Mouse (Mus musculus) embryonic fibroblast, embryonic 13.5 days (primary cell): ENCODE measurements around the gene Vps26c.

Source experiments
- CTCF ChIP-seq: IDR thresholded peaks from 2 replicates; pipeline ENCODE4 v1.5.1; 2011; ENCODE audit warnings: mild to moderate bottlenecking, control low read depth, low read length, moderate library complexity, borderline replicate concordance; ENCODE audit not compliant: insufficient read depth
- POLR2A ChIP-seq: IDR thresholded peaks from 2 replicates; pipeline ENCODE4 v1.6.1; 2011; ENCODE audit warnings: low read depth, mild to moderate bottlenecking, control low read depth, low read length, moderate library complexity

- TF ChIP-seq POLR2A (no peak), CTCF (no peak)
Observed at GRCm38 (mm10) chr16:94472515-94472951, 54.1 kb downstream of the Vps26c start.
